Mouse (Mus musculus): Measurements from ENCODE around the gene Mrgprb3.

The Mrgprb3 gene

DNA sequence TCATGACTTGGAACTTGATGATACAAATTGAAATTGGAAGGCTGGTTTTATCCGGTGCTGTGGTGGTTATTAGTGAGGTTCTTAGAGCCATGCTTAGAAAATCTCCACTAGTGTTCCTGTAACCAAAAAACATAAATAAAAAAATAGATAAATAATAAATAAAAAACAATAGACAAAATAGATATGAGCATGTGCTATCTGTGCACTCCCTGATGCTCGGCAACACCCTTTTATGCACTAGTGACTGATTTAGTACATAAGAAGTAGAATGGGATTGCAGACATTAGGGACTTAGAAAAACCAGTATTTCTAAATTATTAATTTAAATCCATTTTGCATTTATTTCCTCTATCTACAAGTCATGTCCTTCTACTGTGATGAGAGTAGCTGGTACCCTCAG lies at the start of gene Mrgprb3:
Gene Mrgprb3 (minus strand): TSS at position 101 of the 400 bp plus-strand sequence.
- DNase-seq: no peak

Measured in cerebellum, adult 9-11 months (tissue).